Mouse (Mus musculus) layer of hippocampus, adult 11-12 months (tissue): ENCODE measurements around the gene Cnn2.
A peak's percentile ranks its signal among the peaks of the same experiment; 100 is the strongest.

Source experiments
- DNase-seq: peaks from one replicate; pipeline ENCODE4 v3.0.0; 2022; ENCODE audit warnings: low spot score

Gene Cnn2

GRCm38 (mm10) chr10:79989870-79990269, 1.5 kb downstream of the Cnn2 start:
- no peak for DNase-seq

DNA sequence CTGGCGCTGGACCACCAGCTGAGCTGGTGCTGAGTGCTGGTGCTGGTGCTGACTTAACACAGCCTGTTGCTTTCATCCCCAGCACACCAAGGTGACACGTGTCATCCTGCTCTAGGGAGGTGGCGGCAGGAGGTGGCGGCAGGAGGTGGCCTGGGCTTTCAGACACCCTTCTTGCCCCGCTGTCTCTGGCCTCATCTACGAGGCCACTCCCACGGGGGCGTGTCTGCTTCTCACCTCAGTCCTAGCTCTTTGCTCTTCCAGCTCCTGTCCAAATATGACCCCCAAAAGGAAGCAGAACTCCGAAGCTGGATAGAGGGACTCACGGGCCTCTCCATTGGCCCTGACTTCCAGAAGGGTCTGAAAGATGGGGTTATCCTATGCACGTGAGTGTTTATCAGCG, 2.7 kb downstream of the Cnn2 start:
- DNase-seq, result no peak

DNA sequence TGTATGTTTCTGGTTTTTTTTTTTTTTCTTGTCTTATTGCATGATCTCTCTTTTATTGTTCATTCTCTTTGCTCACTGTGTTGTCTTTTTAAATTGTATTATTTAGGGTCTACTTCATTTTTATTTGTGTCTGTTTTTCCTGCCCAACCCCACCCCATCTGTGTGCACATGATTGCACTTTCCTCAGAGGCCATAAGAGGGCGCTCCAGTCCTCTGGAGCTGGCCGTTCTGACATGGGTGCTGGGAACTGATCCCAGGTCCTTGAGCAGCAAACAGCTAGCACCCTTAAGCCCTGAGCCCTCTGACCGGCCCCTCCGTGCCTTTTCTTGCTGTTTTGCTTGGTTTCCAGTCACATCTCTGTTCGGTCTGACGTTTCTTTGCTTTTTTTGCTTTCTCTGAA, 3.2 kb downstream of the Cnn2 start:
- DNase-seq, result no peak

DNA sequence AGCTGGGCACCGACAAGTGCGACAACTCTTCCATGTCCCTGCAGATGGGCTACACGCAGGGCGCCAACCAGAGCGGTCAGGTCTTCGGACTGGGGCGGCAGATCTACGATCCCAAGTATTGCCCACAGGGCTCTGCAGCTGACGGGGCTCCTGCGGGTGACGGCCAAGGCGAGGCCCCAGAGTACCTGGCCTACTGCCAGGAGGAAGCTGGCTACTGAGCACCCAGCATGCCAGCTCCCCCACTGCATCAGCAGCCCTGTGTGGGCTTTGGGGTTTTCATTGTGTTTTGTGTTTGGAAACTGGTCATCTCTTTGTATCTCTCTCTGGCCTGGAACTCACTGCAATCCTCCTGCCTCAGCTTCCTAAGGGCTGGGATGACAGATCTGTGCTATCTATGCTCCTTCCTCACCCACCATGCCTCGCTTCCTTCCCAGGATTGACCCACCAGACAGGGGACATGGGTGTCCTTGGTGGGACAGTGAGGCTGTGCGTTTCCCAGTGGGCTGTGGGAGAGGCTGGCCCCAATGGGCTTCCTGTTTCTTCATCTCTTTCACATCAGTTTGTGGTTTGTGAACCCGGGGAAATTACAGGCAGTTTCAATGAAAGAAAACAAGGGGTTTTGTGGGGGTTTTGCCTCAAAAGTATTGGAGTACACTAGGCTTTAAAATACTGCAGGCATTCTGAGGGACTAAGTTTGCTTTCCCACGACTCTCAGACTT, 6.2 kb downstream of the Cnn2 start:
- DNase-seq, result no peak

DNA sequence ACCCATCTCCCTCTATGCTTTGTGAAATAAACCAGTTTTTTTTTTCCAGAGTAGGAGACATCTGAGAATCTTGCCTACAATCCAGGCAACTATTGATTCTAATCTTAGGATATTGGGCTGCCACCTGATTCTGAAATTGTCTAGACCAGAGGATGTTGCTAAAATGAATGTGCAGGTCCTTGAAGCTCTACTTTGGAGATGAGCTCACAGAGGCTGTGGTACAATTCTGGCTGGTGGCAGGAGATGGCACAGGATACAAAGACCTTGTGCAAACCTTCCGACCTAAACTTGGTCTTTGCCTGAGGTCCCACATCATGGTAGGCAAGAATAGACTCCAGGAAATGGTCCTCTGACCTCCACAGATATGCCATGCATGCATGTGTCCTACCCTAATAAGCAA, 7.3 kb downstream of the Cnn2 start:
- DNase-seq, result no peak

DNA sequence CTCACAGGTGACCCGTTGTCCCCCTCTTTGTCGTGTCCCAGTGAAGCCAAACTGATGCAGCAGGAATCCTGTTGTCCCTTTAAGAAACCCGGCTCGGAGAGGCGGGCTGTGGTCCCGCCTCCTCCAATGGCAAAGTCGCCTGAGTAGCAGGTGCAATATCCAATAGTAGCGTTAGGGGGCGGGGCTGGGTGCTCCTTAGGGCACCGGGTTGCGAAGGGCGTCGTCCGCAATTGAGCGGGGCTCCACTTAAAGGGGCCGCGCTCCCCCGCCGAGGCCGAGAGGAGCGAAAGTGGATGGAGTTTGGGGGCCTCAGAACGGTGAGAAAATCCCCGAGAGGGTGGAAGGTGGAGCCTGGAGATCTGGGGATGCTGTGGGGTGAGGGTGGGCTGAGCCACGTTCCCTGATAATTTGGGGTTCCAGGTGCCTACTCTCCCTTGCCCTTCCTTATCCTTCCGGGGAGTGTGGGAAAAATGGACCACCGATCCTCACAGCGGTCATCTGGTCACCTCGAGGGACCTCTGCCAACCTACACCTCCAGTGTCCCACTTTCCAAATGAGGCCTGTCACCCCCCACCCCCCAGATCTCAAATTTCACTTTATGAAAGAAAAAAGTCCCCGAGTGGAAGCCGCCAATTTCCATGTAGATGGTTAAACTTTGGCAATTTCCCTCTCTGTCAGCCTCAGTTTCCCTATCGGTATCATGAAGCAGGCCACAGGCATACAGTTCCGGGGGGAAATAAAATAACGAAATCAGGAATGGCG, 8.1 kb downstream of the Cnn2 start, which contains the start of gene Abca7:
TSS of gene Abca7 (plus strand) at position 223 of the 762 bp plus-strand sequence.
- peak; percentile 96 for DNase-seq

DNA sequence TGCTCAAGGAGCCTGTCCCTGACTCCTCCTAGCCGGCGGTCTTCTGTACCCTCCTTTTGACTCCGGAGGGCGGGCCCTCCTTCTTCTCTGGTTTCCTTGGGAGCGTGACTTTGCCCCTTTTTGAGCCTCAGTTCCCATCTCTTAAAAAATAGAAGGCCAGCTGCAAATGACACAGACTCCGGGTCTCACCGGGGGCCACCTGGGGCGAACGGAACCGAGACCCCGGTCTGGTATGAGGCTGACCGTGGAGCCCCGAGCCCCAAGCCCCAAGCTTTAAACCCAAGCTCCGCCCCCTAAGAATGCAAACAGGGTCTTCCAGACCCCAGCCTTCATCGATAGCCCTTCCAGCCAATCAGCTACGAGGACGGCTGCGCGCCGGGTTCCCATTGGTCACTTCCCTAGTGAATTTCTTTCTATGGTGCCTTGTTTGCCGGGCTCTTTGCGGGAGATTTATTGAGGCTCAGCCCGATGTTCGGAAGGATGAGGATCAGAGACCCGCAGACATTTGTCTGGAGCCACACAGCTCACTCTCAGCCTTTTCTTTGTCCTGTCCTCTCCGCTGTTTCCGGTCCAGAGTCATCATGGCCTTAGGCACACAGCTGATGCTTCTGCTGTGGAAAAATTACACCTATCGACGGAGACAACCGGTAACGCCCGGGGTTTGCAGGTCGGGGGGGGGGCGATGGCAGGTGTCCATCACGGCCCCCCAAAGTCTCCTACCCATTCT, 8.8 kb downstream of the Cnn2 start:
- DNase-seq, result peak; percentile 71

DNA sequence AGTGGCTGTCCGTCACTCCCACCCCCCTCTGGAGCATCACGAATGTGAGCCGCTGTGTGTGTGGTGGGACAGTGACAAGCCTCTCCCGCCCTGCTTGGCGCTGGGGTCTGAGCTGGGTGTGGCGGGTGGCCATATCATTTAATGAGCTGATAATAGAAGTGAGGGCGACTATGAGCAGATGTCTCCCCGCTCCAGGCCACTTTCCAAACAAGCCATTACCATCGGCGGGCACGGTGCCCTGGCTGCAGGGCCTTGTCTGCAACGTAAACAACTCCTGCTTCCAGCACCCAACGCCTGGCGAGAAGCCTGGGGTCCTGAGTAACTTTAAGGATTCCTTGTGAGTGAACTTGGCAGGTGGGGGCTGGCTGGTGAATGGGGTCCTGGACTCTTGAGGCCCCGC, 9.4 kb downstream of the Cnn2 start:
- DNase-seq, result no peak

DNA sequence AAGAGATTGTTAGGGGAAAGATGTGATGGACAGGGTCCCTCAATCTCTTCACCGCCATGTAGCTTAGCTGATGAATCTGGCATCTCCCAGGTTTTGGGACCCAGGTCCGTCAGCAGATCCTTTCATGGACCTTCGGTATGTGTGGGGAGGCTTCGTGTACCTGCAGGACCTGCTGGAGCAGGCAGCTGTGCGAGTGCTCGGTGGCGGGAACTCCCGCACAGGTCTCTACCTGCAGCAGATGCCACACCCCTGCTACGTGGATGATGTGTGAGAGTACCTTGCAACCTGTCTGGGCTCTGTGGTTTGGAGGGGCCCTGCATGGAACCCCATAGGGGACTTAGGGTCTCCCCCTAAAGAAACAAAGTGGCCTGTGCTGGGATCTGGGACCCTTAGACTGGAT, 13.6 kb downstream of the Cnn2 start:
- no peak for DNase-seq

GRCm38 (mm10) chr10:80002829-80003228, 14.4 kb downstream of the Cnn2 start:
- no peak for DNase-seq

GRCm38 (mm10) chr10:80003374-80004232, 15.2 kb downstream of the Cnn2 start:
- no peak for DNase-seq

DNA sequence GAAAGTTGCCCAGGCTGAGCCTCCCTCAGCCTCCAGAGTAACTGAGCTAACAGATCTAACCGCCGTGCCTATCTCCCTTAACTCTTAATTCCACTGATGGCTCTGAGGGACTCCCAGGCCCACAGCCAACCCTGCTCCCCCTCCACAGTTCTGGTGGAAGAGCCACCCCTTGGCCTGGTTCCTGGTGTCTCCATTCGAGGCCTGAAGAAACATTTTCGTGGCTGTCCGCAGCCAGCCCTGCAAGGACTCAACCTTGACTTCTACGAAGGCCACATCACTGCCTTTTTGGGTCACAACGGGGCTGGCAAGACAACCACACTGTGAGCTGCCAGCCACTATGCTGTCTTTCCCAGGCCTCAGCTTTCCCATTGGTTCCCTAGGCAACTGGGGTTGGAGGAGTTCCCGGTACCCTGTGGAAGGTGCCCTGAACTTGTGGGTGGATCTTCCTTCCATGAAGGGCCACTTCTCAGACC, 15.9 kb downstream of the Cnn2 start:
- DNase-seq, result no peak

DNA sequence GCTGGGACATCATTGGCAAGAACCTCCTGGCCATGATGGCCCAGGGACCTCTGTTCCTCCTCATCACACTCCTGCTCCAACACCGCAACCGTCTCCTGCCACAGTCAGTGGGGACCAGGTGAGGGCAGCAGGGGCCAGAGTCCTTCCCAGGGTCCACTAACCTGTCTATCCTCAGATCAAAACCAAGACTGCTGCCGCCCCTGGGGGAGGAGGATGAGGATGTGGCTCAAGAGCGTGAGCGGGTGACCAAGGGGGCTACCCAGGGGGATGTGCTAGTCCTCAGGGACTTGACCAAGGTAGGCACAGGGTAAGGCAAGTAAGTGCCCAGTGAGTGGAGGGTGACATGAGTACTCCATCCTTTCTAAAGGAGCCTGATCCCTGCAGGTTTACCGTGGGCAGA, 23.4 kb downstream of the Cnn2 start:
- DNase-seq, result no peak

DNA sequence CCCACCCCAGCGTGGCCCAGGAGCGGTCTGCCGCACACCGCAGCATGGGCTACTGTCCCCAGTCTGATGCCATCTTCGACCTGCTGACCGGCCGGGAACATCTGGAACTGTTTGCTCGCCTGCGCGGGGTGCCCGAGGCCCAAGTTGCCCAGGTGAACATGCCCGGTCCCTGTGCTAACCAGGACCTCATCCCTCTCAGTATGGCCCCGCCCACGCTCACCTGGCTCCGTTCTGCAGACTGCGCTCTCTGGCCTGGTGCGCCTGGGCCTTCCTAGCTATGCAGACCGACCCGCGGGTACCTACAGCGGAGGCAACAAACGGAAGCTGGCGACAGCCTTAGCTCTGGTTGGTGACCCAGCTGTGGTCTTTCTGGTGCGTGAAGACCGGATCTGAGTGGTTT, 25.2 kb downstream of the Cnn2 start:
- DNase-seq, result no peak

- DNase-seq, result no peak
These were observed 26.3 kb downstream of the Cnn2 start for GRCm38 (mm10) chr10:80014484-80015290.

GRCm38 (mm10) chr10:80015583-80015982, 27.2 kb downstream of the Cnn2 start:
- DNase-seq, result no peak

DNA sequence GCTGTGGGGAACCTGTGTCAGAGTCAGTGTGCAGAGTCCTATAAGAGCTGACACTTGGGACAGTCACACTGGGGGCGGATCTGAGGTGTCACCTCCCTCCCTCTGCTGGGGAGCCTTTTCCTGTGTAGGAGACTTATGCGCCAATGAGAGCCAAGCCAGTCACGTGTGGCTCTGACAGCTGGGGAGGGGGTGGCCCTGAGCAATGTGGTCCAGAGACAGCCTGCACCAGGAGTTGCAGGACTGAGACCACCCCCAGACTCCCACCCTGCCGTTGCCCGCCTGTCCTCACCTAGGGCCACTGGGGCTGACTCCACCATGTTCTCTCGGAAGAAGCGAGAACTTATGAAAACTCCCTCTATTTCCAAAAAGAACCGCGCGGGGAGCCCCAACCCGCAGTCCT, 28.1 kb downstream of the Cnn2 start, which contains the start of gene Arhgap45:
TSS of gene Arhgap45 (plus strand) at position 143 of the 400 bp plus-strand sequence.
- DNase-seq, result peak; percentile 64

- no peak for DNase-seq
These were observed 28.5 kb downstream of the Cnn2 start for GRCm38 (mm10) chr10:80016931-80017330.

DNA sequence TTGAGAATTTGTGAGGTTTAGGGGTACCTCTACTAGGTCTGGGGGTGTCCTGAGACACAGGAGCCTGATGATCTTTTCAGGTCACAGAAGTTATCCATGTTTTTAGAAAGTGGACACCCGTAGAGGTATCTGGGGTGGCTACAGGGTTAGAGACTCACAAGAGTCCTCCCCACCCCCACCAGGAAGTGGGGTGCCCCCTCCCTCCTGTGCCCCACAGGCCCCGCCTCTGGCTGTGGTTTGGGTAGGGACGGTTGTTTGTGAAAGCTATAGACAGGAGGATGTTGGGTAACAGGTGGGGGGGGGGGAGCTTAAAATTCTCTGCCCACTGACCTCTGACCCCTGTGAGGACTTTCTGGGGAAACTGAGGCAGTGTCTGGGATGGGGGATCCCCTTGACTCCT, 29.0 kb downstream of the Cnn2 start:
- DNase-seq, result peak; percentile 64

- DNase-seq, result no peak
These were observed 29.4 kb downstream of the Cnn2 start for GRCm38 (mm10) chr10:80017771-80018170.
